Mouse (Mus musculus): Measurements from ENCODE around the gene Rasgef1c. TPM values are rescaled to one million over a fixed set of nuclear protein-coding genes. Genes with fewer than 3 reads are reported as not detected.

Rasgef1c gene
- polyA plus RNA-seq, 1 experiment, result 16.4 TPM

DNA sequence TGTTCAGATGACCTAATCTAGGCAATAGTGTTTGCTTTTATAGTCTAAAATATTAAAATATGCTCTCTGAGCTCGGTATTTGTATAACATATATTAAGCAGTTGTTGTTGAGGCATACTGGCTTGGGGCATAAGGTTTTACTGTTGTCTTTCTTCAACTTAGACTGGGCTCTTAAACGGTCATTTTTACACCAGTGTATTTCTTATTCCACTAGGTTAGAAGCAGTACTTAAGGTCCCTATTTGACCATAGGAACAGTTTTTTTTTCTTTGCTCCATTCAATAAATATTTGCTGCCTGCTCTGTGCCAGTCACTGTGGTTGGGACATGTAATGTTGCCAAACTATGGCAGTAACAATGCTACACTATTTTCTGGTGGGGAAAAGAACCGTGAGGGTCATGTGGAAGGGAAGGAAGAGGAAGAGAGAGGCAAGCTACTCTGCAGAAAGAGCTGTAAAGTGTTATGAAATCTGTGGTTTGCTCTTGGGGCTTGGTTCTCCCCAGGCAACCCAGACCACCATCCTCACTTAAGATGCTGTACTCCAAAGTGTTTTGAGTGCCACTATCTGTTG, 125.0 kb downstream of the Rasgef1c start:
- TF ChIP-seq POLR2A (IDR thresholded peaks at IDR 0.05; ENCODE audit: borderline replicate concordance, extremely low read depth, insufficient read depth, insufficient read length, poor library complexity, severe bottlenecking) (no peak), CTCF (IDR thresholded peaks at IDR 0.05; ENCODE audit: borderline replicate concordance, extremely low read depth, insufficient read depth, insufficient read length) (no peak)
- DNase-seq (ENCODE audit: low read depth), result peak; percentile 22

DNA sequence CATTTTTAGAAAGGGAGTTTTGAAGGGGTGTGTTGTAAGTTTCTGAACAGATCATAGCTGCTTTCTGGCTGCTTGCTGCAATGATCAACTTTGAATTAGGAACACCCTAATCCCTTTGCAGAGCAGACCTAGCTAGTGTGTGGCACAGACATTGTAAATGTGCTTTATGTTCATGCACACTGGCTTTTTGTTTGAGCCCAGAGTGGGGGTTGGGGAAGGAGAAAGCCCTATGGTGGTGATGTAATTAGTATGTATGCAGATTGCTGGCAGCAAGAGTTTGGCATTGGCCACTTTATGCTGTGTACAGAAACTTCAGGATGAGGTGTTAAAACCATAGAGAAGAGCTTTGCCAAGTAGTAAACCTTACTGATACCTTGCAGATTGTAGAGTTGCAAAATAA, 126.8 kb downstream of the Rasgef1c start:
- no peak for TF ChIP-seq CTCF (IDR thresholded peaks at IDR 0.05; ENCODE audit: borderline replicate concordance, extremely low read depth, insufficient read depth, insufficient read length)
- no peak for TF ChIP-seq POLR2A (IDR thresholded peaks at IDR 0.05; ENCODE audit: borderline replicate concordance, extremely low read depth, insufficient read depth, insufficient read length, poor library complexity, severe bottlenecking)

More for the DNA sequence above, 126.8 kb downstream of the Rasgef1c start:
- DNase-seq (ENCODE audit: low read depth), result peak; percentile 92

Other genes starting within 250 kb of the Rasgef1c start
- gene Scgb3a1, start 238.2 kb upstream of the Rasgef1c start, polyA plus RNA-seq (2012; rRNA removed), result not detected in 2 replicates
- gene Cnot6, start 189.1 kb upstream of the Rasgef1c start, polyA plus RNA-seq (2012; rRNA removed), result 72.9 and 74.3 TPM in 2 replicates
- gene Gfpt2, start 107.7 kb upstream of the Rasgef1c start, polyA plus RNA-seq (2012; rRNA removed), result 5.5 and 6.7 TPM in 2 replicates
- 81.0 and 89.3 TPM in 2 replicates for gene Mapk9, start 55.1 kb upstream of the Rasgef1c start, polyA plus RNA-seq (2012; rRNA removed)
- 45.4 and 47.7 TPM in 2 replicates for gene Rnf130, start 123.5 kb downstream of the Rasgef1c start, polyA plus RNA-seq (2012; rRNA removed)
- gene Tbc1d9b, start 229.6 kb downstream of the Rasgef1c start, polyA plus RNA-seq (2012; rRNA removed), result 37.4 and 52.9 TPM in 2 replicates

All from brain, embryonic 14.5 days (tissue).